In genomic region chr5:139208871-139209684, GRCm38 (mm10) we compare ENCODE assay signal across 11 mouse cellular contexts. TPM values are rescaled to one million over a fixed set of nuclear protein-coding genes. Genes with fewer than 3 reads are reported as not detected.
A peak's percentile ranks its signal among the peaks of the same experiment; 100 is the strongest.
DNase-seq lines count a peak whose midpoint lies in the region; ATAC-seq and TF ChIP-seq lines count a peak whose summit lies in the region.
"Had no signal": no experiment of that assay in that cellular context is flagged by ENCODE, and none has a peak within 500 bp of the region (broad histone marks: within the 10 kb centered on the region; RNA-seq: fewer than 3 reads in every experiment).

No protein-coding gene starts in this region.

- H3K36me3 ChIP-seq in midbrain, postnatal 0 days (ENCODE audit: insufficient read depth, low read length) = peaks cover 16% of the 10 kb centered on the region
- H3K36me3 ChIP-seq in midbrain, embryonic 10.5 days = peaks cover 45% of the 10 kb centered on the region

- H3K4me2 ChIP-seq in midbrain, postnatal 0 days (ENCODE audit: low read depth, low read length, poor library complexity, severe bottlenecking) = no peak overlapping the region
- H3K4me2 ChIP-seq: lung, embryonic 15.5 days; neural tube, embryonic 13.5 days had no signal

- no peak overlapping the region for H3K27ac ChIP-seq in midbrain, postnatal 0 days (ENCODE audit: low read depth, low read length)
- no peak overlapping the region for H3K27ac ChIP-seq in midbrain, embryonic 10.5 days (replicated peaks)
- H3K27ac ChIP-seq: lung, embryonic 15.5 days; neural tube, embryonic 13.5 days had no signal

- H3K4me1 ChIP-seq in midbrain, postnatal 0 days (ENCODE audit: insufficient read depth, low read length) = no peaks in the 10 kb centered on the region
- peaks cover 10% of the 10 kb centered on the region for H3K4me1 ChIP-seq in midbrain, embryonic 10.5 days
- H3K4me1 ChIP-seq: lung, embryonic 15.5 days had no signal

- no peak for DNase-seq in cerebellum, postnatal 4 days (ENCODE audit: low spot score in 2 of 2)
- no peak for DNase-seq in midbrain, postnatal 0 days (ENCODE audit: low spot score)
- no peak for DNase-seq in midbrain, embryonic 10.5 days (ENCODE audit: low spot score)
- peak; percentile 66 to 76 for DNase-seq in cerebellum, postnatal 25 days
- no peak for DNase-seq in embryo, embryonic 10.5 days (ENCODE audit: low spot score)
- no peak for DNase-seq in frontal cortex, postnatal 36 days (ENCODE audit: low spot score in 2 of 2)

- H3K27me3 ChIP-seq in midbrain, postnatal 0 days (ENCODE audit: insufficient read depth, low read length) = no peaks in the 10 kb centered on the region
- H3K27me3 ChIP-seq in midbrain, embryonic 10.5 days (ENCODE audit: low read depth, poor library complexity, severe bottlenecking) = no peaks in the 10 kb centered on the region
- H3K27me3 ChIP-seq: lung, embryonic 15.5 days; neural tube, embryonic 13.5 days had no signal

- H3K4me3 ChIP-seq in midbrain, postnatal 0 days (ENCODE audit: low read depth, low read length) = no peak overlapping the region
- H3K4me3 ChIP-seq in midbrain, embryonic 10.5 days = no peak overlapping the region
- H3K4me3 ChIP-seq: lung, embryonic 15.5 days; neural tube, embryonic 13.5 days had no signal

- 91% methylated on average over 10 of the region's 10 CpGs for WGBS in midbrain, postnatal 0 days
- 92% methylated on average over 10 of the region's 10 CpGs for WGBS in midbrain, embryonic 10.5 days

- no peak overlapping the region for H3K9ac ChIP-seq in midbrain, postnatal 0 days (replicated peaks; ENCODE audit: low read length, poor library complexity, severe bottlenecking)
- H3K9ac ChIP-seq: lung, embryonic 15.5 days; neural tube, embryonic 13.5 days had no signal

- no peaks in the 10 kb centered on the region for H3K9me3 ChIP-seq in midbrain, postnatal 0 days (ENCODE audit: low read length)
- H3K9me3 ChIP-seq in midbrain, embryonic 10.5 days (replicated peaks) = no peaks in the 10 kb centered on the region
- H3K9me3 ChIP-seq: lung, embryonic 15.5 days; neural tube, embryonic 13.5 days had no signal

- peak; percentile 52 for TF ChIP-seq CTCF in midbrain, postnatal 0 days (IDR thresholded peaks at IDR 0.05)

- peak; percentile 82 for ATAC-seq in cerebellum, adult (ENCODE audit: insufficient number of reproducible peaks, low FRiP score, low TSS enrichment)
- ATAC-seq in midbrain, postnatal 0 days (ENCODE audit: low FRiP score) = no peak
- ATAC-seq in megakaryocyte progenitor cell, adult 5-6 weeks (replicated peaks; ENCODE audit: poor library complexity) = peak; percentile 79

RNA-seq across cellular contexts. Expression of gene Sun1, which starts 8.6 kb away (rescaled TPM):
- total RNA-seq in midbrain, postnatal 0 days (2014; rRNA removed) = 63.6 and 75.0 TPM in 2 replicates
- 32.1 and 35.3 TPM in 2 replicates for polyA plus RNA-seq in midbrain, postnatal 0 days (2015; fragmentation: Nextera tagmentation; extraction: Ambion mirVana)
- 46.9 and 49.6 TPM in 2 replicates for polyA plus RNA-seq in midbrain, embryonic 10.5 days (2016; fragmentation: Nextera tagmentation; extraction: Ambion mirVana)
- 18.8 and 21.5 TPM in 2 replicates for total RNA-seq in megakaryocyte progenitor cell, adult 5-6 weeks (2015)
- 37.2 and 37.4 TPM in 2 replicates for total RNA-seq in megakaryocyte progenitor cell, adult 5-6 weeks (2017)

RNA-seq across cellular contexts. Expression of gene Get4, which starts 43.0 kb away (rescaled TPM):
- total RNA-seq in midbrain, postnatal 0 days (2014; rRNA removed) = 48.5 and 48.9 TPM in 2 replicates
- polyA plus RNA-seq in midbrain, postnatal 0 days (2015; fragmentation: Nextera tagmentation; extraction: Ambion mirVana) = 135 and 142 TPM in 2 replicates
- polyA plus RNA-seq in midbrain, embryonic 10.5 days (2016; fragmentation: Nextera tagmentation; extraction: Ambion mirVana) = 168 and 187 TPM in 2 replicates
- total RNA-seq in megakaryocyte progenitor cell, adult 5-6 weeks (2015) = 23.0 and 39.2 TPM in 2 replicates
- 17.4 and 27.4 TPM in 2 replicates for total RNA-seq in megakaryocyte progenitor cell, adult 5-6 weeks (2017)

RNA-seq across cellular contexts. Expression of gene Dnaaf5, which starts 59.1 kb away (rescaled TPM):
- 11.6 and 14.0 TPM in 2 replicates for total RNA-seq in midbrain, postnatal 0 days (2014; rRNA removed)
- 1.9 and 2.9 TPM in 2 replicates for polyA plus RNA-seq in midbrain, postnatal 0 days (2015; fragmentation: Nextera tagmentation; extraction: Ambion mirVana)
- 6.7 and 7.7 TPM in 2 replicates for polyA plus RNA-seq in midbrain, embryonic 10.5 days (2016; fragmentation: Nextera tagmentation; extraction: Ambion mirVana)
- 11.6 and 15.8 TPM in 2 replicates for total RNA-seq in megakaryocyte progenitor cell, adult 5-6 weeks (2015)
- total RNA-seq in megakaryocyte progenitor cell, adult 5-6 weeks (2017) = 8.1 and 9.3 TPM in 2 replicates

RNA-seq across cellular contexts. Expression of gene Prkar1b, which starts 59.3 kb away (rescaled TPM):
- 312 and 397 TPM in 2 replicates for total RNA-seq in midbrain, postnatal 0 days (2014; rRNA removed)
- polyA plus RNA-seq in midbrain, postnatal 0 days (2015; fragmentation: Nextera tagmentation; extraction: Ambion mirVana) = 415 and 445 TPM in 2 replicates
- polyA plus RNA-seq in midbrain, embryonic 10.5 days (2016; fragmentation: Nextera tagmentation; extraction: Ambion mirVana) = 9.4 and 21.6 TPM in 2 replicates
- 0.81 and 2.6 TPM in 2 replicates for total RNA-seq in megakaryocyte progenitor cell, adult 5-6 weeks (2015)
- total RNA-seq in megakaryocyte progenitor cell, adult 5-6 weeks (2017) = 0.21 and 0.64 TPM in 2 replicates
- total RNA-seq: hematopoietic stem cell, adult 5-6 weeks had no signal

Comparison
In these comparisons a context has a peak if more than half of its experiments do, and no peak if none do; other contexts are left out.
1. DNase-seq: peak in cerebellum, postnatal 25 days (2 of 2); none in cerebellum, postnatal 4 days (0 of 2), midbrain, postnatal 0 days (single experiment), midbrain, embryonic 10.5 days (single experiment), embryo, embryonic 10.5 days (single experiment) and frontal cortex, postnatal 36 days (0 of 2).